Mouse (Mus musculus) activated CD4-positive, CD25-positive, alpha-beta regulatory T cell, adult 4 months (primary cell): Measurements from ENCODE around the gene Htra3. TPM values are rescaled to one million over a fixed set of nuclear protein-coding genes. Genes with fewer than 3 reads are reported as not detected.

Experiments used
- ATAC-seq: one replicate; pipeline ENCODE4 v1.8.0; 2017
- polyA plus RNA-seq, 2 experiments: library from polyadenylated mRNA; unstranded; fragments of 100-300 nt; shearing (Covaris generic); gene quantifications; one replicate each; pipeline ENCODE4 v1.2.1; 2017

Gene Htra3
- polyA plus RNA-seq, 2 experiments from 2014 or later = not detected

DNA sequence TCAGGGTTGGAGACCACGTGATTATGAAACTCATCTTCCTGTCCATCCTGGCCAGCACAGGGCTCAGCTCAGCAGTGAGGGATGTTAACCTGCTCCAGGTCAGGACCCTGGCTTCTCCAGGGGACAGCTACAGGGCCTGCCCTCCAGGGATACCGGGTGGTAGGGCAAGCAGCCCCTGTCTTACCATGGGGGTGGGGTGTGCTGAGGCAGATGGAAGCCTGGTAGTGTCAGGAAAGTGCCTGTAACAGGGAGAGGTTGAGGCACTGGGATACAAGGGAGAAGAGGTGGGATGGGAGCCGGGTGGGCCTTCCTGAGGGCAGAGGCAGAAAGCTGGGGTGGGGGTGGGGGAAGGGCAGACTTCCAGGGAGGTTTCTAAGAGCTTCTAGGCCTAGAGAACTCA is 27.3 kb downstream of the Htra3 start:
- no peak for ATAC-seq

DNA sequence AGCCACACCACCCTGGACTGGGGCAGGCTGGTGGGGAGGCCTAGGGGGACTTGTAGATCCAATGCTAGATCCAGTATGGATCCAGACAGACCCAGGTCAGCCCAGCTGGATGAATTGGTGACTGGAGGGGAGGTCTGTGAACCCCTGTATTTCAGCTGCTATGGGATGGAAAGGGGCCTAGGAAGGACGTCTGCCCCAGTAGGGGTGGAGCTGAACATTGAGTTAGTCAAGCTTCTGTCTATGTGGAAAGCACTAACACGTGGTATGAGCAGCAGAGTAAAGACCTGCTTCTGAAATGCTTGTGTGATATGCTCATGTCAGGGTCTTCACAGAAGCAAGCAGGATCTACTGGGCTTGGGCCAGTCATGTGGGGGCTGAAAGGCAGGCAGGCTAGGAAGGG is 31.4 kb downstream of the Htra3 start:
- ATAC-seq = no peak

DNA sequence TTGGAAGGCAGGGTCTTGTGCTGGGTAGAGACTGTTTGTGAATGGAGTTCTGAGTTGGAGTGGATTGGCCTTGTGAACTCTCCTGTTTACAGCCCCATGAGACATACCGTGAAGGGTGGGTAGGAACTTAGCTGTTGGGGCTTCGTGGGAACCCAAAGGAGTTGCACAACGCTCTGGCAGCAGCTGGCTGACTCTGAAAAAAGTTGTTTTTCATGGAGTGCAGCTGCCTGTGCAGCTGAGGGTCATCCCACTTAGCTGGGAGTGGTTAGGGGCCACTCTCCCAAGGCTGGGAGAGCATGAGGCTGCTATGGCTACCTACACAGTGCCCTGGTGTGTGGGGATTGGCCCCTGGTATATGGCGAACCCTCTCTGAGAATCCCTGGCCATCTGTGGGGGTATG is 32.0 kb downstream of the Htra3 start:
- no peak for ATAC-seq

DNA sequence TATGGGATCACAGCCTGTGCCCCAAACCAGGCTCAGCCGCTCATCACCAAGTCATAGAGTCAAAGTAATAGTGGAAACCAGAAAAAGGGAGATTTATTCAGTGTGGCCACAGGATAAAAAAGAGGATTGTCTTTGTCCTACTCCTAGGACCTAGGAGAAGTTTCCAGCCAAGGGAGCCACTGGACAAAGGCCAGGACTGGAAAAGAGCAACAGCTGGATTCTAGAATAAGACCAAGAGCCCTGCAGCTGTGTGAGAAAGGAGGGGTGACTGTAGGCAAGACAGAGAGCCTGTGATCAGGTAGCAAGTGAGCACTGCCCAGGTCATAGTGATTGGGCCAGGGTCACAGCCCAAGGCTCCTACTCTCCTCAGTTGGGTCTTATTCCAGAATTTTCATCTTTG is 32.7 kb downstream of the Htra3 start:
- ATAC-seq = no peak

DNA sequence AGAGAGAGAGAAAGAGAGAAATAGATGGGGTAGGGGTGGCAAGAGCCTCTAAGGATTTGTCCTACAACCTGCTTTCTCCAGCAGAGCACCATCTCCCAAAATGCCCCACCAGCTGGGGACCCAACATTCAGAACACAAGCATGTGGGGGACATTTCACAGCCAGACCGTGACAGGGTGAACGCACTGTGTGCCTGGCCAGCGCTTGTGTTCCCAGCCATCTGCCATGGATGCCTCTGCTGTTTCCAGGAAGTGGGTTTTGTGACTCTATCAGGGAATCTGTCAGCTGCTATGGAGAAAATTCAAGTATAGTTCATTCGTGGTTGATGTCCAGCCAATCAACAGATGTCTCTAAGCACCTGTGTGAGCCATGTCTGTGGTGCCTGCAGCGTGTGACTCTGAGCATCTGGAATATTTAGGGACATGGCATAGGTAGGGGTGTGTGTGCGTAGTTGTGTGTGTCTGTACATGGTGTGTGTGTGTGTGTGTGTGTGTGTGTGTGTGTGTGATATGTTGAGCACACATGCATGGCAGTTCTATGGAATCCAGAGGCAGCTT is 33.6 kb downstream of the Htra3 start:
- ATAC-seq = no peak

DNA sequence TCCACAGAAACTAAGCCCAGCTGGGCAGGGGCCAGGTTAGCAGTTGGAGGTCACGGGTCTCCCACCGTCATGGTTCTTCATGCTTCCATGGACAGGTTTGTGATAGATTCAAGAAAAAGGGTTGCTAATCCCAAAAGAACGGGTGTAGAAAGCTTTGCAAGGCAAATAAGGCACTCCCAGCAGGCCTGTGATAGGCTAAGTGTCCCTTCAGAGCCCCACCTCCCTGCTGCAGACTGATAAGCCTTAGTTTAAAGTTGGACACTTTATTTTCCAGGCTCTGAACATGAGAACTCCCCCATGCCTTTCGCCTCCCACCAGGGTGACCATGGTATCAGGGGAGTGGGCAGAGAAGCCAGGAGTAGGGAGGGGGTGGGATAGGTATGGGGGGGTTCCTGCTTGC is 35.5 kb downstream of the Htra3 start:
- ATAC-seq = no peak

DNA sequence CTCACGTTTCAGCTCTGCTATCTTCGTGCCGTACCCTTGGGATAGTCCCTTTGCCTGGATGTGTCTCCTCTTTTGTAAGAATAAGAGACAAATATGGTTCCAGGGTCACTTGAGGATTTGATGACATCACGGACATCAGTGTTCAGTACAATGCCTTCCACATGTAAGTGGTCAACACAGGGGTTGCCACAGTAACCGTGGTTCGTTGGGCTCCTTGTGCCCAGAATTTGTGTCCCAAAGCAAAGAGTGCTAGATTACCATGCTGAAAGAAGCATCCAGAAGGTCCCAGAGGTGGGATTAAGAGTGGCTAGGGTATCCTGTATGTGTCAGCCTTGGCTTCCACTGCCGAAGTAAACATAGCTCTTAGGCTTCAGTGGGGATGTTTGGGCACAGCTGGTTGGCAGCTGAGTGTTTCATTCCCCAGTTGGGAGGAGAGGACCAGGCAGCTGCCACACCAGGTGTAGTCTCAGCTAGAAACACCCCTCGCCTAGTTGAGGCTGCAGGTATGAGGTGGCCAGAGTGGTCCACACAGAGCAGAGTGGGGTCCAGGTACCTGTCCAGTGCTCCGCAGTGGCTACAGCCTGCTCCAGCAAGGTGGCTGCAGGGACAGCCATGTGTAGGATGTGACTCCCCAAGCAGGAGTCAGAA is 36.1 kb downstream of the Htra3 start:
- ATAC-seq = no peak

DNA sequence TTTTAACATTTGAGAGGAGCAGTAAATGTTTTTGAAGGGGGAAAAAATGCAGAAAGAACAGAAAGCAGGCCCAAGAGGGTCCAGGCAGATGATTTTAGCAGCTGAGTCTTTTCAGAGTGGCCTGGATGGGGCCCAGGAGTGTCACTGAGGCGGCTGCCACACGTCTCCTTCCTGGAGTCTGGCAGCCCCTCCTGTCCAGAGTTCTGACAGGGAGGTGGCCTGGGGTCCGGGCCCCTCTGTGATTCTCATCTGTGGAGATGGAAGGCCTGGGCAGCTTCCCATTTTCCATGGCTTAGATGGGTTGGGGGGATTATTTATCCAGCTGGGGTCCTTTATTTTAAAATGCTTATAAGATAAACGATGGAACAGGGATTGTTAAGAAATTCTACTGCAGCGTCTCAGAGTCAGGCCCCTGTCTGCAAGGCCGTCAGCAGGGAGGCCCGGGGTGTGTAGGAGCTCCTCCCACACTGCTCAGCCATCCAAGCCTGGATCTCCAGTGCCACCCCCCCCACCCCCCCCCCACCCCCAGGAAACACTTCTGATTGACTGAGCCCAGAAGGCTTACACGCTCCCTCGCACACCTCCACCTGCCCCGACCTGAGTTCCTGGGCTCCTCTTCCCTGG is 37.5 kb downstream of the Htra3 start:
- ATAC-seq = no peak

DNA sequence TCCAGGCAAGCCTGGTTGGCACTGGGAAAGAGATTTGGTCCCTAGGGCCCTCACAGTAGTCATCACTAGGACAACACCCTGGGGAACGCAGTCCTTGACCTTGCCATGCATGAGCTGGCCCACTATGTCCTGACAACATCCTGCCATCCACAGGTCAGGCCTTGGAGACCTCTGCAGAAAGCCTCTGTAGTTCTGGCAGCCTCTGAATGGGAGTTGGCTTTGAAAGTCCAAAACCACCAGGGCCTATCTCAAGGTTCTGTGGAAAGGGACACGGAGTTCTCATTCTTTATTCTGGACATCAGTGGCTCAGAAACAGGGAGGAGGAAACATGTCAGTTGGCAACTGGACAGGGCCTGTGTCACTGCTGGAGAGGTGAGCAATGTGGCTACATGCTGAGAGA is 43.6 kb downstream of the Htra3 start:
- ATAC-seq = no peak

DNA sequence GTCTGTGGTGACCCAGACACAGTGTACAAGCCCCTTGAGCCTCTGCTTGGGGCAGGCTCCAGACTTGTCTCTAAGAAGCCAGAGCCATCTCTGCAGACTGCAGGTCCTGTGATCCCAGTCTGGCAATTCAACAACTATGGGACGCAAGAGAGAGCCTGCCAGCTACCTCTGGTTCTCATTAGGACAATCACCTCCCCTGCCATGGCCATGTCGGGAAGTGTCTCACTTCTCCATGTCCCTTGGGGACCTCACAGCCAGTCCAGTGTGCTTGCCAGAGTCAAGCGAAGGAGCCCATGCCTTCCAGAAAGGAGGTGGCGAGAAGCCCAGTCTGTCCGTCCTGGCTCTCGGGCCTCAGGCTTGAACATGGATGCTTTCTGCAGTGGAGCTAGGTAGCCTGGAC is 46.7 kb downstream of the Htra3 start:
- no peak for ATAC-seq

DNA sequence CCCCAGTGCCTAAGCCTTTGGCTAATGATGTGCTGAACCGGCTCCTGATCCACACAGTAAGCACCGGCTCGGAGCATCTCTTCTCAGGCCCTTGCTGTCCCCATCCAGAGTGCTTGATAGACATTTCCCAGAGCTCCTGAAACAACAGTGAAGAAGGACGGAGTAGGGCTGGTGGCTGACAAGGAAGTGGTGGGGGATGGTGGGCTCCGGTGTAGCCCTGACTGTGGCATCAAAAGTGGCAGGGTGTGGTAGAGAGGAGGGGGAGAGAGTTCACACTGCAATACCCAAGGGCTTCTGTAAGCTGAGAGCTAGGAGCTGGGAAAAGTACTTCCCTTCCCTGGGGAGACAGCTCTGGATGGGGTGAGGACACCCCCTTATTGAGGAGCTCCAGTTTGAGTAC is 47.8 kb downstream of the Htra3 start:
- no peak for ATAC-seq

DNA sequence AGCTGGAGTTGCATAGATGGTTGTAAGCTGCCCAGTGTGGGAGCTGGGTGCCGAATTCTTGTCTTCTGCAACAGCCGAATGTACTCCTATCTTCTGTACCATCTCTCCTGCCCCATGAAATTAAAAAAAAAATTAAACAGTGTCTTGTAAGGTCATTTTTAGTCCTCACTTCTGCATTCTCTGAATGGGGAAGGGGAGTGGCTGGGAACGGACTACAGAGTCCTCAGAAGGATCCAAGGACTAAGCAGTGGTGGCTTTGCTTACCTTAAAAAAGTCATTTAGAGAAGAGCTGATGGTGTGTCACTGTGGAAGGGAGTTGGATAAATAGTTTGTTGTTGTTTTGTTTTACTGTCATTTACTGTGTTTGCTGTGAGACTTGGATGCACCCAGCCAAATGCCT is 48.4 kb downstream of the Htra3 start:
- no peak for ATAC-seq

DNA sequence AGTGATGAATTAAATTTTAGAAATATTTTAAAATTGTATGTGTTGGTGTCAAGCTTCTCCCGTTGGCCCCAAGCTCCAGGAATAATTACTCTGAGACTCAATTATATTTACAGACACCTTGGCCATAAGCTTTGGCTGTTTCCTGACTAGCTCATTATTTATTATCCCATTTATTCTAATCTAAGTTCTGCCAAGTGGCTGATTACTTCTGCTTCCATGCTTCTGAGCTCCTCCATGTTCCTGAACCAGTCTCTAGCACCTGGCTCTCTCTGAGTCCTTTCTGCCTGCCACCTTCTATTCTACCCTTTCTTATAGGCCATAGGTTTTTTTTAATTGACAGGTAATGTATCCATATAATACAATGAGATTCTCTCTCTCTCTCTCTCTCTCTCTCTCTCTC is 48.9 kb downstream of the Htra3 start:
- ATAC-seq = no peak

DNA sequence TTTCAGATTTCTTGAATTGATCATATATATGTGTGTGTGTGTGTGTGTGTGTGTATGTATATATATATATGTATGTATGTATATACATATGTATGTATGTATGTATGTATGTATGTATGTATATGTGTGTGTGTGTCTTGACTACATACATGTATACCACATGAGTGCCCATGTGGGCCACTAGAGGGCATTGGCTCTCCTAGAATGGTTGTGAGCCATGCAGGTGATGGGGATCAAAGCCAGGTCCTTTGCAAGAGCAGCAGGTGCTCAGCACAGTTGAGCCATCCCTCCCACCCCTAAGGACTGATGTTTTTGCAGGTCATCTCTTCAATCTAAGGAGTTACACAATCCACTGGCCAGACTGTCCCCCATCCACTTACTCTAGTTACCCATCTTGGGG is 50.2 kb downstream of the Htra3 start:
- ATAC-seq = no peak

DNA sequence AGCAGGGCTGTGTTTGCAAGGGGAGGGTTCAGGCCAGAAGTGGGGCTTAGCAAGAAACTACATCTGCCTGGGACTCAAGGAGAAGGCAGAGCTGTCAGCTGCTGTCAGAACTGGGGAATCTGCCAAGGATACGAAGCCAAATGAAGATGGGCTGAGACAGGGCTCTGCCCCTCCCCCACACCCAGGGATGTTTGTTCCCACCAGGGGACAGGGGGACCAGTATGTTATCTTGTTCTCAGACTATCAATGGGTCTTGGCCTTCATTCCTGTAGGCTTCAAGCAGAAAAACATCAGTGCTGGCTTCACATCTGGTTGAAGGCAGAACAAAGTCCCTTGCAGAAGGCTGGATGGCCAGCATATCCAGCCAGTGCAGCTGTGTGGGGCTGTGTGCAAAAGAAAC is 50.9 kb downstream of the Htra3 start:
- ATAC-seq = no peak

DNA sequence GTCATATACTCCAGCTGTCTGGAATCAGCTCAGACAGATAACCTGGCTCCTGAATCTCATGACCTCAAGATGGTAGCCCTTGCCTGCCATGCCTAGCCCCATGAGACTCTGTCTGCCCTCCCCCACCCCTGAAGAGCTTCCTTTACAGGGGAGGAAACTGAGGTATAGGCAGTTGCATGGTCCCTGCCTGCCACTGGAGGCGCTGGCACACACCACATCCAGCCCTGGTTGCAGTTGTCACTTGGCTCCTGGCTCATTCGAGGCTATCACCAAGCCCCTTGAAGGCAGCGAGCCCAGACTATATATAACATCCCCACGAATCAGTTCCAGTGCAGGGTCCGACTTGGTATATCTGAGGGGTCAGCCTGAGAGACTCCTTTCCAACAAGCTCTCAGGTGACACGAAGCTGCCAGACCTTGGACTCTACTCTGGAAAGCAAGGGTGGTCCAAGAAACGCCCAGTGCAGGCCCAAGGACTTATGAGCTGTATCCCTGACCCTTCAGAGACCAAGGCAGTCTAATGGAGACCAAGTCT is 52.2 kb downstream of the Htra3 start:
- no peak for ATAC-seq

DNA sequence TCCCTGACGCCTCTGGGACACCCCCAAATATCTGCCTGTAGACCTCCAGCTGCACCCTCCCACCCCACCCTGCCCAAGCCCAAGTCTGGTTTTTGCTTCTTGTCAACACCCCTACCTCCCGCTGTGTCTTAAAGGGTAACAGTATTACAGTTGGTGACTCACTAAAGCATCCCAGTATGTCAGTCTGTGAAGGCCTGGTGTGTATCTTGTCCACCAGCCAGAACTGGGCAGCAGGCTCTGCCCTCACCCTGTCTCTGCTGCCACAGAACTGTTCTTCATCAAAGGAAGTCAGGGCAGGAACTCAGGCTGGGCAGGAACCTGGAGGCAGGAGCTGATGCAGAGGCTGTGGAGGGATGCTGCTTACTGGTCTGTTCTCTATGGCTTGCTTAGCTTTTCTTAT is 53.2 kb downstream of the Htra3 start:
- no peak for ATAC-seq

DNA sequence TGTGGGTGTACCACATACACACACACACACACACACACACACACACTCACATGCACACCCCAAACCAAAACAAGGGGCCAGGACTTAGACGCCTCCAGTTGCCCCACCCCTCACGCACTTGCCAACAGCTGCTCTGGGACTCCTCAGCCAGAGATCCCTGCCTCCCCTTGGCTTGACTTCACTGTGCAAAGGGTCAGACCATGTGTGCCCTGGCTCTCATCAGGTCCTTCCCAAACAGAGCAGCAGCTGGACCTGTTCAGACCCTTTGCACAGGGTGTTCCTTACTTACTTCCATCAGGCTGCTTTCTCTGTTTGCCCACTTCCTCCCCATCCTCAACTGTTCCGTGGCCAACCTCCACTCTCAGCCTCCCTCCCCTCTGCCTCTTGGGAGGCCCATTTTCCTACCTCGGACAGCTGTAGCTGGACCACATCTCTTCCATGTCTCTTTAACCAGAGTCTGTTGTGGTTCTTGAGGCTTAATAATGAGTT is 54.8 kb downstream of the Htra3 start:
- ATAC-seq = no peak

DNA sequence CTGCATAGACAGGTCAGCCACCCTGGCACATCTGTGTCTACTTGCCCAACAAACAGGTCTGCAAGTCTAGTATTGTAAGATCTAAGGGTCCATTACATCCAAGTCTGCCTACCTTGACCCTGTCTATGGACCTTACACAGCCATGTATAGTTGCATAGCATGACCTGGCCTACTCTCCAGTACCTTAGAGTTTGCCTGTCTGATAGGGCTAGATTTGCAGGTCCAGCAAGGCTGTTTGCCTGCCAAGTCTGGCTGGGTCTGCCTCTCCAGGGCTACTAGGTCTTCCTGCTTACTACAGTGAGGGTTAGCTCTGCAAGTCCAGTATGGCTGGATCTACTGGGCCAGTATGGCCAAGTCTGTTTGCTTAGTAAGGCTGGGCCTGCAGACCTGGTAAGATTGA is 55.8 kb downstream of the Htra3 start:
- ATAC-seq = no peak

DNA sequence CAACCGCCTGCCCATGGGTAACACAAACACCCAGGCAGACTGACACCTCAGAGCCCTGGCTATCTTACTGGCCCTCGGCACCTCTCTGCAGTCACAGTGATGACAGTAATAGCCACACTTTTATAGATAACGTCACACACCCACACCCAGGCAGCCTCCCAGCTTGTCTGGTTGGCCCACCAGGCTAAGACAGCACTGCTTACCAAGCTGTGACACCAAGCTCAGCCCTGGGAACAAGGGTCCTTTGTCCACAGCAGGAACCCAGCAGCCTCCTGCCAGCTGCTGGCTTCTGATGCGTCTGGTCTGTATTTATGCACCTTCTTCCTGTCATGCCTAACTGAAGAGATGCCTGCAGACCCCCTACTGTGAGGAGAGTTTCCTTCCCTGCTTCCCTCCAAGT is 58.5 kb downstream of the Htra3 start:
- no peak for ATAC-seq

DNA sequence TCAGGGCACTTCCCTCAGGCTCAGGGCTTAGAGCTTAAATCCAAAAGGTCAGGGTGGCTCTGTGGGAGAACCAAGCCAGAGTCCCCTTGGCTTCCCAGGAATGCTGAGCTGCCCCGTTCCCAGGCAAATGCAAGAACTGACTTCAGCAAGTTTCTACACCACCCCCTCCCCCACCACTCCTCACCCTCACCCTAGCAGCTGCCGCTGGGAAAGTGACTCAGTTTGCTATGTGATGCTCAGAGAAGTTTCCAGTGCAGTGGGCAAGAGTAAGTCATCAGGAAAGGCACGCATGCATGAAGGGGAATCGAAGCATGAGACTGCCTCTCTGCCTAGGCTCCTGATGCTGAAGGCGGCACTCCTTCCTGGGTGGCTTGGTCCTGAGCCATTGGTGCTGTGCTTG is 62.6 kb downstream of the Htra3 start:
- ATAC-seq = no peak

DNA sequence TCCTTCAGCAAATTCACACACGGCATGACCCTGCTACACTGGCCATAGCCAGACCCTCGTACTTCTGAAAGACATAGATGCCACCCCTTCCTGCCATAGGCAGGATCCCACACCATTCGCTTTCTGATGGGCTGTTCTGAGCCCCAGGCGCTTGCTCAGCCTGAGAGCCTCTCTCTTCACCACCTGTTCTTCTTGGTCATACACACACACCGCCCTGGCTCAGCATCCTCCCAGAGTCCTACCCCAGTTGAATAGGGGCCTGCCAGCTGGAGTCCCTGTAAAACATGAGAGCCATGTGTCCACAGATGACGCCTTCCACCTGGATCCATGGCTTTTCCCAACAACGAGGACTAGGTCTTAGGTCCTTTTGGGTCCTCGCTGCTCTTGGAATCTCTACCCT is 66.9 kb downstream of the Htra3 start:
- no peak for ATAC-seq

DNA sequence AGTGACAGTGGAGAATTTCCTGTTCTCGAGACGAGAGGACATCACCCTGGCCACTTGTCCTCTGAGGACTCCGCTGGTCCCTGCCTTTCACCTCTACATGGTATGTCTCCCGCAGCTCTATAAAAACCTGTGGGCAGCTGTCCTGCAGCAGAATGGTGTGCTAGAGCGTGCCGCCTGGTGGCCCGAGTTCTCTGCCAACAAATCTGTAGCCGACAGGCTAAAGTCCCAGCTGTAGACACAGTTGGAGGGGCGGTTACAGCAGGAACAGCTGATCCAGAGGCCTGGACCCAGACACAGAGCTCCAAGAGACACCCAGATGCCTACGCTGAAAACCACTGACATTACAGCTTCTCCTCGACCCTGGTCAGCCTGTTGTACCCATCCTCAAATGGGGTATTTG is 67.7 kb downstream of the Htra3 start:
- ATAC-seq = no peak

DNA sequence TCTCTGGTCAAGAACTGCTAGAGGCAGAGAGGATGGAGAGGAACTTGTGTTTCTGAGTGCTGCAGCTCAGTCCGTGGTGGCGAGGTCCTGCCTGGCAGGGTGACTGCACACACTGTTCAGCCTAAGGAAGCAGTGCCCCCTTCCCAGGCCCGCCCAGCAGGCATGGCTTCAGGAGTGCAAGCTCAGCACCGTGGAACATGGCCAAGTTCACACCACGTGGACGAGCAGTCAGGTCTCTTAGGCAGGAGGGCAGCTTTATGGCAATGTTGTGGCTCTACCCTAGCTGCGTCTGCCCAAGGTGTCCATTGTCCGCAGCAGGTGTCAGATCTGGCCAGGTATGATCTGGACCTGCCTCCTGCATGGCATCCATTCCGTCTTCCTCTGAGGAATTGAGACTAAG is 68.4 kb downstream of the Htra3 start:
- ATAC-seq = no peak
